Mouse (Mus musculus): ENCODE measurements around the gene 2900026A02Rik. TPM values are rescaled to one million over a fixed set of nuclear protein-coding genes. Genes with fewer than 3 reads are reported as not detected.

Gene 2900026A02Rik
- total and polyA plus RNA-seq, 3 experiments: 18.0 to 21.4 (median 19.2) TPM

- Histone ChIP-seq H3K9ac (ENCODE audit: low read depth, low read length) (no peak overlapping the region), H3K4me3 (no peak overlapping the region), H3K79me2 (replicated peaks; ENCODE audit: control insufficient read depth, insufficient read depth, low read length) (no peaks in the 10 kb centered on the region), H3K4me1 (ENCODE audit: control insufficient read depth, insufficient read depth, low read length) (peaks cover 20% of the 10 kb centered on the region), H3K36me3 (ENCODE audit: control insufficient read depth, insufficient read depth, low read length) (no peaks in the 10 kb centered on the region), H3K27ac (no peak overlapping the region), H3K27me3 (ENCODE audit: control insufficient read depth, insufficient read depth, low read length) (no peaks in the 10 kb centered on the region)
- intact Hi-C loops (cut with DNase I): no loop called here
- no peak for DNase-seq
- no peak for TF ChIP-seq POLR2A (IDR thresholded peaks at IDR 0.05; ENCODE audit: insufficient read depth, low read depth, low read length)
- TF ChIP-seq EP300 (IDR thresholded peaks at IDR 0.05; ENCODE audit: insufficient read depth, low read depth, low read length): no peak
- no peak for TF ChIP-seq CTCF (IDR thresholded peaks at IDR 0.05)
- WGBS: 48% methylated on average over 2 of the region's 2 CpGs
Observed at GRCm38 (mm10) chr5:113146656-113147055, 74.4 kb downstream of the 2900026A02Rik start.

GRCm38 (mm10) chr5:113145171-113145570 lies 75.9 kb downstream of the 2900026A02Rik start:
- Histone ChIP-seq H3K9ac (ENCODE audit: low read depth, low read length) (no peak overlapping the region), H3K27ac (peak overlapping the region; percentile 48), H3K4me1 (ENCODE audit: control insufficient read depth, insufficient read depth, low read length) (peaks cover 15% of the 10 kb centered on the region), H3K79me2 (replicated peaks; ENCODE audit: control insufficient read depth, insufficient read depth, low read length) (no peaks in the 10 kb centered on the region), H3K27me3 (ENCODE audit: control insufficient read depth, insufficient read depth, low read length) (no peaks in the 10 kb centered on the region), H3K4me3 (no peak overlapping the region), H3K36me3 (ENCODE audit: control insufficient read depth, insufficient read depth, low read length) (no peaks in the 10 kb centered on the region)
- no peak for DNase-seq
- TF ChIP-seq CTCF (IDR thresholded peaks at IDR 0.05): no peak
- no peak for TF ChIP-seq POLR2A (IDR thresholded peaks at IDR 0.05; ENCODE audit: insufficient read depth, low read depth, low read length)
- no peak for TF ChIP-seq EP300 (IDR thresholded peaks at IDR 0.05; ENCODE audit: insufficient read depth, low read depth, low read length)
- 29% methylated on average over 9 of the region's 9 CpGs for WGBS
- intact Hi-C loops (cut with DNase I): no loop called here

- DNase-seq: peak; percentile 75 to 86
- H3K27ac ChIP-seq: peak overlapping the region; percentile 44
- TF ChIP-seq EP300 (IDR thresholded peaks at IDR 0.05; ENCODE audit: insufficient read depth, low read depth, low read length): 0 out of 2 replicates have a peak, but pooled peaks have one; percentile 33
- no peak for TF ChIP-seq POLR2A (IDR thresholded peaks at IDR 0.05; ENCODE audit: insufficient read depth, low read depth, low read length)
- TF ChIP-seq CTCF (IDR thresholded peaks at IDR 0.05): peak; percentile 48
- H3K4me3 ChIP-seq: peak overlapping the region; percentile 23; the same call in 1 of the 2 replicates
- H3K27me3 ChIP-seq (ENCODE audit: control insufficient read depth, insufficient read depth, low read length): no peaks in the 10 kb centered on the region
- no peaks in the 10 kb centered on the region for H3K36me3 ChIP-seq (ENCODE audit: control insufficient read depth, insufficient read depth, low read length)
- H3K79me2 ChIP-seq (replicated peaks; ENCODE audit: control insufficient read depth, insufficient read depth, low read length): no peaks in the 10 kb centered on the region
- WGBS: 6% methylated on average over 11 of the region's 11 CpGs
- H3K9ac ChIP-seq (ENCODE audit: low read depth, low read length): no peak overlapping the region
- intact Hi-C loops (cut with DNase I): no loop called here
- peaks cover 14% of the 10 kb centered on the region for H3K4me1 ChIP-seq (ENCODE audit: control insufficient read depth, insufficient read depth, low read length)
Observed at GRCm38 (mm10) chr5:113142486-113142885, 78.5 kb downstream of the 2900026A02Rik start.

GRCm38 (mm10) chr5:113142018-113142417 lies 79.0 kb downstream of the 2900026A02Rik start:
- no peaks in the 10 kb centered on the region for H3K79me2 ChIP-seq (replicated peaks; ENCODE audit: control insufficient read depth, insufficient read depth, low read length)
- H3K4me3 ChIP-seq: no peak overlapping the region
- peaks cover 14% of the 10 kb centered on the region for H3K4me1 ChIP-seq (ENCODE audit: control insufficient read depth, insufficient read depth, low read length)
- TF ChIP-seq EP300 (IDR thresholded peaks at IDR 0.05; ENCODE audit: insufficient read depth, low read depth, low read length) (no peak), CTCF (IDR thresholded peaks at IDR 0.05) (no peak), POLR2A (IDR thresholded peaks at IDR 0.05; ENCODE audit: insufficient read depth, low read depth, low read length) (no peak)
- H3K36me3 ChIP-seq (ENCODE audit: control insufficient read depth, insufficient read depth, low read length): no peaks in the 10 kb centered on the region
- WGBS: 75% methylated on average over 5 of the region's 5 CpGs
- H3K9ac ChIP-seq (ENCODE audit: low read depth, low read length): no peak overlapping the region
- no peak overlapping the region; the same call in 1 of the 2 replicates for H3K27ac ChIP-seq
- intact Hi-C loops (cut with DNase I): no loop called here
- H3K27me3 ChIP-seq (ENCODE audit: control insufficient read depth, insufficient read depth, low read length): no peaks in the 10 kb centered on the region
- no peak for DNase-seq

- Histone ChIP-seq H3K27ac (no peak overlapping the region), H3K4me1 (ENCODE audit: control insufficient read depth, insufficient read depth, low read length) (peaks cover 13% of the 10 kb centered on the region), H3K9ac (ENCODE audit: low read depth, low read length) (no peak overlapping the region), H3K27me3 (ENCODE audit: control insufficient read depth, insufficient read depth, low read length) (no peaks in the 10 kb centered on the region), H3K36me3 (ENCODE audit: control insufficient read depth, insufficient read depth, low read length) (no peaks in the 10 kb centered on the region), H3K4me3 (no peak overlapping the region), H3K79me2 (replicated peaks; ENCODE audit: control insufficient read depth, insufficient read depth, low read length) (no peaks in the 10 kb centered on the region)
- TF ChIP-seq EP300 (IDR thresholded peaks at IDR 0.05; ENCODE audit: insufficient read depth, low read depth, low read length) (no peak), CTCF (IDR thresholded peaks at IDR 0.05) (peak; percentile 49)
- no peak for DNase-seq
- intact Hi-C loops (cut with DNase I): no loop called here
- 99% methylated on average over 5 of the region's 5 CpGs for WGBS
Observed at GRCm38 (mm10) chr5:113140872-113141271, 80.2 kb downstream of the 2900026A02Rik start.

GRCm38 (mm10) chr5:113140051-113140450 lies 81.0 kb downstream of the 2900026A02Rik start:
- Histone ChIP-seq H3K27ac (no peak overlapping the region), H3K79me2 (replicated peaks; ENCODE audit: control insufficient read depth, insufficient read depth, low read length) (no peaks in the 10 kb centered on the region), H3K27me3 (ENCODE audit: control insufficient read depth, insufficient read depth, low read length) (no peaks in the 10 kb centered on the region), H3K4me3 (no peak overlapping the region), H3K36me3 (ENCODE audit: control insufficient read depth, insufficient read depth, low read length) (no peaks in the 10 kb centered on the region), H3K4me1 (ENCODE audit: control insufficient read depth, insufficient read depth, low read length) (peaks cover 14% of the 10 kb centered on the region), H3K9ac (ENCODE audit: low read depth, low read length) (no peak overlapping the region)
- intact Hi-C loops (cut with DNase I): no loop called here
- 88% methylated on average over 3 of the region's 3 CpGs for WGBS
- TF ChIP-seq EP300 (IDR thresholded peaks at IDR 0.05; ENCODE audit: insufficient read depth, low read depth, low read length): no peak
- no peak for TF ChIP-seq POLR2A (IDR thresholded peaks at IDR 0.05; ENCODE audit: insufficient read depth, low read depth, low read length)
- no peak for TF ChIP-seq CTCF (IDR thresholded peaks at IDR 0.05)
- DNase-seq: no peak

Data from heart, adult 2 months (tissue).